Mouse (Mus musculus): ENCODE data around the gene Sdk1.

Gene Sdk1

GRCm38 (mm10) chr5:142242597-142242996 is 1001.3 kb downstream of the Sdk1 start:
- DNase-seq (ENCODE audit: low spot score in 2 of 2) = no peak

GRCm38 (mm10) chr5:142243069-142243468 is 1001.8 kb downstream of the Sdk1 start:
- no peak for DNase-seq (ENCODE audit: low spot score in 2 of 2)

- no peak for DNase-seq (ENCODE audit: low spot score in 2 of 2)
These were observed 1014.9 kb downstream of the Sdk1 start for GRCm38 (mm10) chr5:142256231-142256630.

GRCm38 (mm10) chr5:142258716-142259115 is 1017.4 kb downstream of the Sdk1 start:
- DNase-seq (ENCODE audit: low spot score in 2 of 2) = no peak

GRCm38 (mm10) chr5:142262060-142262459 is 1020.8 kb downstream of the Sdk1 start:
- DNase-seq (ENCODE audit: low spot score in 2 of 2) = no peak

Measured in right cerebral cortex, postnatal 36 days (tissue).